Mouse (Mus musculus): ENCODE measurements at regions not wholly inside any gene's neighbourhood (a gene's known extent, or its start where the extent isn't known, plus 50 kb on each side); places are given as distances from the start of the nearest gene placed in this dataset.
"Not testable (repeated sequence)": the region's sequence is repeated elsewhere in the genome, so short reads cannot be mapped to it uniquely, and the experiment has no call there.

DNA sequence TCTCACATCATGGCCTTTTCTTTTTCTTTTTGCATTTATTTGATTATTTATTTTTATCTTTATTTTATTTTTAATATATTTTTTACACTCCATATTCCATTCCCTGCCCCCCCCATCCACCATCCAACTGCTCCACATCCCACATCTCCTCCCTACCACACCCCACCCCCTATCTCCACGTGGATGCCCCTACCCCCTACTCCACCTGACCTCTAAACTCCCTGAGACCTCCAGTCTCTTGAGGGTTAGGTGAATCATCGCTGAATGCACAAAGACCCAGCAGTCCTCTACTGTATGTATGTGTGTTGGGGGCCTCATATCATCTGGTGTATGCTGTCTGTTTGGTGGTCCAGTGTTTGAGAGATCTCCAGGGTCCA lies 102.1 kb upstream of the 2210010C04Rik start:
- TF ChIP-seq EP300 (IDR thresholded peaks at IDR 0.05; ENCODE audit: low read depth in 1 of 2, low read length in 2 of 2); SIN3A (IDR thresholded peaks at IDR 0.05; ENCODE audit: low read length); CHD2 (IDR thresholded peaks at IDR 0.05; ENCODE audit: low read length); JUND (IDR thresholded peaks at IDR 0.05; ENCODE audit: low read depth, low read length); MYC (IDR thresholded peaks at IDR 0.05; ENCODE audit: low read depth, low read length); TCF12 (IDR thresholded peaks at IDR 0.05; ENCODE audit: low read depth, low read length); POLR2A (IDR thresholded peaks at IDR 0.05; ENCODE audit: control insufficient read depth in 1 of 2, insufficient read depth in 1 of 2, low read depth in 1 of 2, low read length in 2 of 2, poor library complexity in 1 of 2): not testable (repeated sequence)
